Mouse (Mus musculus) thymus, adult 2 months (tissue): ENCODE results near the gene I0C0044D17Rik. TPM values are rescaled to one million over a fixed set of nuclear protein-coding genes. Genes with fewer than 3 reads are reported as not detected.

ENCODE experiments used
- DNase-seq: peaks from one replicate; pipeline ENCODE4 v3.0.0; 2021
- H3K27ac ChIP-seq: fragments of 200-500 bp; 2 replicates; pipeline ENCODE4 v1.5.1; 2012; ENCODE audit warnings: low read length, control low read depth; ENCODE audit not compliant: control insufficient read depth, insufficient read depth
- H3K27me3 ChIP-seq: fragments of 200-500 bp; 2 replicates; pipeline ENCODE4 v1.6.1; 2012; ENCODE audit warnings: mild to moderate bottlenecking, low read length, moderate library complexity, mixed read lengths; ENCODE audit not compliant: control insufficient read depth, insufficient read depth
- H3K36me3 ChIP-seq: fragments of 200-500 bp; 2 replicates; pipeline ENCODE4 v1.6.1; 2012; ENCODE audit warnings: mild to moderate bottlenecking, low read length, moderate library complexity; ENCODE audit not compliant: control insufficient read depth, insufficient read depth
- H3K4me1 ChIP-seq: fragments of 200-500 bp; replicated peaks from 2 replicates; pipeline ENCODE4 v1.6.1; 2012; ENCODE audit warnings: low read length; ENCODE audit not compliant: control insufficient read depth, insufficient read depth
- H3K4me3 ChIP-seq: fragments of 200-500 bp; 2 replicates; pipeline ENCODE4 v1.5.1; 2012; ENCODE audit warnings: mild to moderate bottlenecking, low read length, control low read depth, moderate library complexity; ENCODE audit not compliant: control insufficient read depth, insufficient read depth
- CTCF ChIP-seq: fragments of 200-500 bp; IDR thresholded peaks from 2 replicates; pipeline ENCODE4 v1.5.1; 2012; ENCODE audit warnings: mild to moderate bottlenecking, control low read depth, low read length, moderate library complexity, borderline replicate concordance; ENCODE audit not compliant: control insufficient read depth, poor library complexity, insufficient read depth; ENCODE audit errors: extremely low read depth
- POLR2A ChIP-seq: fragments of 200-500 bp; IDR thresholded peaks from 2 replicates; pipeline ENCODE4 v1.6.1; 2012; ENCODE audit warnings: mild to moderate bottlenecking, low read length, control low read depth, moderate library complexity; ENCODE audit not compliant: control insufficient read depth, poor library complexity, insufficient read depth; ENCODE audit errors: extremely low read depth
- WGBS: fragments of 180-500 bp; shearing (Covaris S2); methylation state at CpG from one replicate; pipeline ENCODE4 v1.1.7; 2018; 5-methylcytosine and 5-hydroxymethylcytosine counted together
- polyA plus RNA-seq: library from polyadenylated mRNA; depleted of rRNA; stranded (reverse); fragments of >200 nt; gene quantifications from 2 replicates; pipeline ENCODE4 v1.2.3, GENCODE M21; 2012

Gene I0C0044D17Rik
- polyA plus RNA-seq, 1 experiment, result not detected

- TF ChIP-seq CTCF (no peak), POLR2A (no peak)
- WGBS, result 80% methylated on average over 1 of the region's 1 CpGs
- Histone ChIP-seq H3K4me1 (no peaks in the 10 kb centered on the region), H3K36me3 (no peaks in the 10 kb centered on the region), H3K27ac (no peak overlapping the region), H3K4me3 (no peak overlapping the region), H3K27me3 (no peaks in the 10 kb centered on the region)
- DNase-seq, result no peak
Observed at GRCm38 (mm10) chr4:98831726-98832125, 8.1 kb upstream of the I0C0044D17Rik start.

GRCm38 (mm10) chr4:98826701-98827100 is 3.1 kb upstream of the I0C0044D17Rik start:
- no peaks in the 10 kb centered on the region for H3K36me3 ChIP-seq
- 70% methylated on average over 3 of the region's 3 CpGs for WGBS
- no peak for DNase-seq
- TF ChIP-seq POLR2A (no peak), CTCF (no peak)
- H3K4me1 ChIP-seq, result no peaks in the 10 kb centered on the region
- no peak overlapping the region for H3K27ac ChIP-seq
- no peak overlapping the region for H3K4me3 ChIP-seq
- H3K27me3 ChIP-seq, result no peaks in the 10 kb centered on the region

- Histone ChIP-seq H3K4me1 (no peaks in the 10 kb centered on the region), H3K4me3 (no peak overlapping the region), H3K27me3 (peaks cover under 1% of the 10 kb centered on the region; the same call in 1 of the 2 replicates), H3K27ac (no peak overlapping the region), H3K36me3 (no peaks in the 10 kb centered on the region)
- DNase-seq, result no peak
- no peak for TF ChIP-seq POLR2A
- WGBS, result 97% methylated on average over 3 of the region's 3 CpGs
Observed at GRCm38 (mm10) chr4:98823047-98823446, 593 bp downstream of the I0C0044D17Rik start.

- Histone ChIP-seq H3K27me3 (peaks cover 6% of the 10 kb centered on the region), H3K4me1 (peaks cover under 1% of the 10 kb centered on the region; the same call in 1 of the 2 replicates), H3K27ac (no peak overlapping the region), H3K4me3 (no peak overlapping the region), H3K36me3 (no peaks in the 10 kb centered on the region)
- no peak for DNase-seq
- no peak for TF ChIP-seq POLR2A
- WGBS, result 79% methylated on average over 3 of the region's 3 CpGs
Observed at GRCm38 (mm10) chr4:98822478-98822877, 1.2 kb downstream of the I0C0044D17Rik start.

- Histone ChIP-seq H3K4me3 (no peak overlapping the region), H3K36me3 (no peaks in the 10 kb centered on the region), H3K27ac (no peak overlapping the region), H3K27me3 (peaks cover 12% of the 10 kb centered on the region), H3K4me1 (peaks cover 2% of the 10 kb centered on the region; the same call in 1 of the 2 replicates)
- WGBS, result 69% methylated on average over 10 of the region's 10 CpGs
- DNase-seq, result no peak
- TF ChIP-seq POLR2A (no peak), CTCF (no peak)
Observed at GRCm38 (mm10) chr4:98819216-98819755, 4.4 kb downstream of the I0C0044D17Rik start.

- 2% methylated on average over 72 of the region's 72 CpGs for WGBS
- no peak for TF ChIP-seq CTCF
- no peak for TF ChIP-seq POLR2A
- peak within 1 kb of the TSS; percentile 22 for H3K4me3 ChIP-seq
- peak; percentile 16 for DNase-seq
- peaks cover 2% of the 10 kb centered on the region; the same call in 1 of the 2 replicates for H3K4me1 ChIP-seq
- peaks cover 12% of the 10 kb centered on the region for H3K27me3 ChIP-seq
- H3K36me3 ChIP-seq, result no peaks in the 10 kb centered on the region
- no peak within 1 kb of the TSS for H3K27ac ChIP-seq
Observed at GRCm38 (mm10) chr4:98817184-98817911, 6.3 kb downstream of the I0C0044D17Rik start, which contains the start of gene Kank4. Kank4 (minus strand) TSS chr4:98817537.
